Mouse (Mus musculus): ENCODE results near the gene Ccdc136.

The Ccdc136 gene

GRCm38 (mm10) chr6:29396714-29397540 lies 818 bp downstream of the Ccdc136 start:
- no peak for DNase-seq

GRCm38 (mm10) chr6:29397575-29397974 lies 1.5 kb downstream of the Ccdc136 start:
- no peak for DNase-seq

GRCm38 (mm10) chr6:29399851-29400250 lies 3.7 kb downstream of the Ccdc136 start:
- DNase-seq, result no peak

DNA sequence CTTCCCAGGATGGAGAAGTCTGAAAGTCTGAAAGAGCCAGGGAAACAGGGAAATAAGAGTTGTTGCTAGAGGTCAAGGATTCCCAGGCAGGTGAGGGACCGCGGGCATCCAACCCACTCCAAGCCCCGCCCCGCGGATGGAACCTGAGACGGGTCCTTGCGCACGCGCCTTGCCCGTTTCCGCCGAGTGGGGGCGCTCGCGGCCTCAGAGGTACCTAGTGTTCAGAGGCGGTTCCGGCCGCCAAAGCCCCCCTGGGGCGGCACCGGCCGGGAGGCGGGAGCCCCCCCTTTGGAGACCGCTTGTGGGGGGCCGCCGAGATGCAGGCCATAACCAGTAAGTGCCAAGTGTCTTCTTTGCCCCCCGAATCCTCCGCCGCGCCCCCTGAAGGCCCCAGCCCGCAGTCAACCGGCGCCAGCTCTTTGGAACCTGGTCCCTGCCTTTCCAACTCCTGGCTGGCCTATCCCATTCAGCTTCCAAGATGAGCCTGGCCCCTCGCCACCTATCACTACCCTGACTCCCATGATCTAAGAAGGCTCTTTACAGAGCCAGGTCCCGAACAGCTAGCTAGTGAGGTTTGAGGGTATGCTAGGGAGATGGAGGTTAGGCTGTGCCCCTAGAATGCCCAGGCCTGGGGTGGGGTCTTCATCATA lies 6.7 kb downstream of the Ccdc136 start:
- DNase-seq, result peak; percentile 32

GRCm38 (mm10) chr6:29406412-29406811 lies 10.3 kb downstream of the Ccdc136 start:
- DNase-seq, result no peak

DNA sequence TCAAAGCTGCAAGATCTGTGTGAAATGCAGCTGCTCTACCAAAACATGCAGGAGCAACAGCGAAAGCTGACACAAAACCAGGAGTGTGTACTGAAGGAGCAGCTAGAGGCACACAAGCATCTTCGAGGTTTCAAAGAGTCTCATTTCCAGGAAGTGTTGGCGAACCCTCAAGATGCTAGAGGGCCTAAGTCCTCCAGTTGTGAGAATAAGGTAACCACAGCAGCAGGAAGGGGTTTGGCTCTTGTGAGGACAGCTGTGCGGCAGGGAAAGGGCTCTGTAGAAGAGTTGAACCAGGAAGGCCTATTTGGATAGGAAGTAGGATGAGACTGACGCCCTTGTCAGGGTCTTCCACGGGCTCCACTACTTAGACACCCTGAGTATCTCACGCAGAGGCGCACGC lies 19.3 kb downstream of the Ccdc136 start:
- peak; percentile 48 for DNase-seq

DNA sequence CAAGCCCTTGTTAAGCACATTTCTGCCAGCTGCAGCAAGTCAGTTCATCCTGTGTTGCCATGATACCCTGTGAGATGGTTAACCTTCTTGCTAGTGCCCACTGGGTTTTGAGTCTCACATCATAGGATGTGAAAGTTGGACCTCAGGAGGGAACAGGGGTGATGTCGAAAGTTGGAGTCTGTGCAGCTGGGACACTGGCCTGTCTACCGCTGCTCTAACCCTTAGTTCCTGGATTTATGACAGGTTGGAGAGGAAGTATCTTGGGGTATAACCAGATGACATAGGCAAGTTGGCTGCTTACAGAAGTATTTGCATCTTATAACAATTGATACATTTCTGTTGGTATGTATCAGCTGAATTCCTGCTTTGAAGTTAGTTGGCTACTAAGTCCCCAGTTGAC lies 24.5 kb downstream of the Ccdc136 start:
- DNase-seq, result no peak

- DNase-seq, result no peak
Measured at GRCm38 (mm10) chr6:29425118-29425517, 29.0 kb downstream of the Ccdc136 start.

DNA sequence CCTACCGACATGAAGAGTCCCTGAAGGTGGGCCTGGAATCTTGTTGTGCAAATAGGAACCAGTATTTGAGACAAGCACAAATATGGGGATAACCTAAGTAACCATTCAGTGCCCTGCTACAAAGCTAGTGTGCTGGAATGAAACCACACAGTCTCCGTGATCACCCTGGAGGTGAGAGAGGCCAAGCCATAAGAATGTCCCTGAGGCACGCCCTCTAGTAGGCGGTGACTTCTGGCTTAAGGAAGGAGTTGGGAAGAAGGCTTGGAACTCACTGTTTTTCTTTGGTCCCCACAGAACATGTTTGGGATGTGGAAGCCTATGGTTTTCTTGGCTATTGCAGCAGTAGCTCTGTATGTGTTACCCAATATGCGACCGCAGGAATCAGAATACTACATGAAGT lies 30.2 kb downstream of the Ccdc136 start:
- no peak for DNase-seq

DNA sequence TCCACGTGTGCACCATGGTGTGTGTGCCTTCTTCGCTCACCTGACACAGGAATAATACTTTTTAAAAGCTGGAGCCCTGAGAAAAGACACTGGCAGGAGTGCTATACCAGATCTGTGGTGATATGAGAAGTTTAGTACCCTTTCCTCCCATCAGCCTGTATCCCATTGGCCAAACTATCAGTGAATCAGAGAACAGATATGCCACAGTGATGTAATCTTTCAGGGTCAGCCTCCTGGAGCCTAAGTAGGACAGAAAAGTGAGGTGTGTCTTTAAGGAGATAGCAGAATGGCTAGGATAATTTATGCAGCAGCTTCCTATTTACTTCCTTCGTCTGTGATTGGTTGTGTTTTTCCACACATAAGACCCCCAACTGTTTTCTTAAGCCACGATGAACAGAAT lies 32.1 kb downstream of the Ccdc136 start:
- no peak for DNase-seq

GRCm38 (mm10) chr6:29430681-29431420 lies 34.7 kb downstream of the Ccdc136 start:
- no peak for DNase-seq

DNA sequence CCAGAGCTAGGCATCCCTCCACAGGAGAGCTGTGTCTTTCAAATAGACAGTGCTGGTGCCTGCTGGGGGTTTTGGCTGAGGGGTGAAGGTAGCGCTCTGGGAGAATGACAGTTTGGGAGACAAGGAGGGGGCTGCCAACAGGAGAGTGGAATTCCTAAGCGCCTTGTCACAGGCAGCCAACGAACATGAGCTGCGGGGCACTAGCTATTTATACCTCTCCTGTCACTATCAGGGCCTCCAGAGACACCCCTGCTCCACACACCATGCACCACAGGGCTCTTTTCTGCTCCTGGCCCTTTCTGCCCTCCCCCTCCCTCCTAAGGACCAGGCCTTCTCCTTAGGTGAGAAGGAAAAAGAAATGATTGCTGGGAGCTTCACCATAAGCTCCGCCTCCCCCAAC lies 35.4 kb downstream of the Ccdc136 start:
- no peak for DNase-seq

- no peak for DNase-seq
Measured at GRCm38 (mm10) chr6:29432156-29432555, 36.0 kb downstream of the Ccdc136 start.

- DNase-seq, result no peak
Measured at GRCm38 (mm10) chr6:29432676-29433037, 36.5 kb downstream of the Ccdc136 start.

DNA sequence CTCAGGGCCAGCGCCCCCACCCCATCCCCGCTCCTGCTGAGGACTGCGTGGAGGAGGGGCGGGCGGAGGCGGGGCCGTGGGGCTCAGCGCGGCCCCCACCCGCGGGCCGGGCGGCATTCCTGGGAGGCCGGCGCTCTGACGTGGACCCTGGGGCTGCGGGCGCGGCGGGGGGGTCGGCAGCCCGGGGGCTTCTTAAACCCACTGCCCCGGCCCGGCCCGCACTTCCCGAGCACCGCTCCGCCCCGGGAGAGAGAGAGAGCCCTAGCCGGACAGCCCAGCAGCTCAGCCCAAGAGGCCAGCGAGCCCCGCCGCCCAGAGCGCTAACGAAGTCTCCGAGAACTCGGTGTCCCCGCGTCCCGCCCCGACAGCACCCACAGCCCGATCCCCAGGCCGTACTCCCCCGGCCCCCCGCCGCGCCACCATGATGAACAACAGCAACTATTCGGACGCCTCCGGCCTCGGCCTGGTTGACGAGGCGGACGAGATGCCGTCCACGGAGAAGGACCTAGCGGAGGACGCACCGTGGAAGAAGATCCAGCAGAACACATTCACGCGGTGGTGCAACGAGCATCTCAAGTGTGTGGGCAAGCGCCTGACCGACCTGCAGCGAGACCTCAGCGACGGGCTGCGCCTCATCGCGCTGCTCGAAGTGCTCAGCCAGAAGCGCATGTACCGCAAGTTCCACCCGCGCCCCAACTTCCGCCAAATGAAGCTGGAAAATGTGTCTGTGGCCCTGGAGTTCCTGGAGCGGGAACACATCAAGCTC lies 37.1 kb downstream of the Ccdc136 start, which contains the start of gene Flnc:
TSS of gene Flnc (plus strand) at position 219 of the 766 bp plus-strand sequence.
- no peak for DNase-seq

DNA sequence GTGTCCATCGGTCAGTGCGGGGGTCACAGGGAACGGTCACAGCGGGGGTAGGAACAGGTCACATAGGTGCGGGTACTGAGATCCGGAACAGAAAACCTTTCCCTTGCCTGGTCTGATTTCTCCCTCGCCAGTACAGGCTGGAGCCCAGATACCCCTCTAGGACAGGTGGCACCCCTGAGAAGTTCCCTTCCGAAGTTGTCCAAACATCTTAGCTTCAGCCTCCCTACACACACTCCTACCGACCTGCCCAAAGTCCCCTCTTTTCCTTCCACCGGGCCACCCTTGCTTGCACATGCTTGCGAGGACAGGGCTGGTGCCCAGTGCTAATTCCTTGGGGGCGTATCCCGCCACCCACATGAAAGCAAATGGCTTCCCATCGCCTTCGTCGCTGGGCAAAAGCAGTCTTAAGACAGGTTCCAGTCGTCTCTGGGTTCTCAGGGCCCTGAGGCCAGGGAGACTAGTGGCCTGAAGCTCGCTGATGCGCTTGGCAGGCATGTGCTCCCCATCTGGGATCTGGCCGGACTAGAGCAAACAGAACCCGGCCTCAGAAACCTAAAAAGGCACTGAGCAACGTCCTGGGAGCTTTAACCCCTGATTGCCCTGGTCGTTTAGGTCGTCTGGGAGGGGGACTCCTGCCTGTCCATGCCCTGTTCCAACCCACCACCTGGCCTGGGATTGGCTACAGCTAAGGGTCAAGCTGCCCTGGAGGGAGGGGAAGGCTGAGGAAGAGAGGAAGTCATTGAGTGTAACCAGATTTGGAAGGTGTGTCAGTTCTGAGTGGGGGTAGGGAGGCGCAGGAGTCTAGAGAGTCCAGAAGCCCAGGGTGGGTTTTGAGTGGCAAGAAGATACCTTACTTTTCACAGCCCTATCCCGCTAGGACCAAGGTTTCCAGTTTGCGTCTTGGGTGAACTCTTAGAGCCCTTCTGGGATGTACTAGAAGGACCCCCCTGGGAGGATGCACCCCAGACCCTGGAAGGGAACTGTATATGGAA lies 38.0 kb downstream of the Ccdc136 start:
- no peak for DNase-seq

GRCm38 (mm10) chr6:29434911-29435691 lies 39.0 kb downstream of the Ccdc136 start:
- no peak for DNase-seq

DNA sequence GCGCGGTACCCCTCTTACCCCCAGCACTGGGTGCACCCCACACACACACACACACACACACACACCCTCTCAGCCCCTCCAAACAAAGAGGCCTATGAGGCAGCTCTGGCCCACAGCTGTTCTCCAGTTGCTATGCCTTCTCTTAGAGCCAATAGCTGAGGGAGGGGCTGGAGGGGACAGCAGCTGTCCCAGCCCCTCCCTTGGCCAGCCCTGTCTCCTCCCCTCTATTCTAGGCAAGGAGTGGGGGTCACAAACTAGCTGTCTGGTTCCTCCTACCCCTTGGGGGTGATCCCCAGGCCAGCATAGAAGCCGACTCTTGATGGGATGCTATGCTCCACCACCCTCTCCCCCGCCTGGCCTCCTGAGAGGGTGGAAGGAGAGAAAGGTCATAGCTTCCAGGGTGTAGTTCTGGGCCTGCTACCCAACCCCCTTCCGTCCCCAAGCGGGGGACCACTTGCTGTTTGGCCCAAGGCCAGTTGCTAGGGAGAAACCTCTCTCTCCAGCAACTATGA lies 39.9 kb downstream of the Ccdc136 start:
- DNase-seq, result no peak

GRCm38 (mm10) chr6:29436461-29436934 lies 40.4 kb downstream of the Ccdc136 start:
- DNase-seq, result no peak

GRCm38 (mm10) chr6:29439251-29439650 lies 43.1 kb downstream of the Ccdc136 start:
- DNase-seq, result no peak
